Mouse (Mus musculus): ENCODE measurements around the gene Plch2.

- TF ChIP-seq CTCF (IDR thresholded peaks at IDR 0.05; ENCODE audit: extremely low read depth, insufficient read length, insufficient replicate concordance, low read depth, low read length), result no peak
- no peak for TF ChIP-seq POLR2A (IDR thresholded peaks at IDR 0.05; ENCODE audit: low read depth, low read length)
Measured at GRCm38 (mm10) chr4:155007641-155008040, 48.9 kb downstream of the Plch2 start.
